Mouse (Mus musculus) kidney, postnatal 14 days (tissue): ENCODE results near the gene 5730522E02Rik.
A peak's percentile ranks its signal among the peaks of the same experiment; 100 is the strongest.

Source experiments
- DNase-seq: peaks from one replicate; pipeline ENCODE4 v3.0.0; 2022; ENCODE audit warnings: mixed read lengths

Gene 5730522E02Rik

GRCm38 (mm10) chr11:25664562-25665104, 545.9 kb downstream of the 5730522E02Rik start:
- DNase-seq = no peak

GRCm38 (mm10) chr11:25646282-25646681, 564.3 kb downstream of the 5730522E02Rik start:
- DNase-seq = no peak

GRCm38 (mm10) chr11:25644767-25645622, 565.6 kb downstream of the 5730522E02Rik start:
- peak; percentile 32 for DNase-seq

GRCm38 (mm10) chr11:25606886-25607285, 603.7 kb downstream of the 5730522E02Rik start:
- no peak for DNase-seq

- DNase-seq = no peak
Observed at GRCm38 (mm10) chr11:25600030-25600429, 610.5 kb downstream of the 5730522E02Rik start.

- no peak for DNase-seq
Observed at GRCm38 (mm10) chr11:25595303-25595702, 615.3 kb downstream of the 5730522E02Rik start.

- no peak for DNase-seq
Observed at GRCm38 (mm10) chr11:25594780-25595179, 615.8 kb downstream of the 5730522E02Rik start.

GRCm38 (mm10) chr11:25592268-25592667, 618.3 kb downstream of the 5730522E02Rik start:
- DNase-seq = peak; percentile 2

GRCm38 (mm10) chr11:25590215-25590614, 620.3 kb downstream of the 5730522E02Rik start:
- DNase-seq = peak; percentile 3

- DNase-seq = no peak
Observed at GRCm38 (mm10) chr11:25589509-25589908, 621.1 kb downstream of the 5730522E02Rik start.

- no peak for DNase-seq
Observed at GRCm38 (mm10) chr11:25574129-25574465, 636.5 kb downstream of the 5730522E02Rik start.

- no peak for DNase-seq
Observed at GRCm38 (mm10) chr11:25573408-25574128, 637.0 kb downstream of the 5730522E02Rik start.

- no peak for DNase-seq
Observed at GRCm38 (mm10) chr11:25571396-25571795, 639.2 kb downstream of the 5730522E02Rik start.
